Mouse (Mus musculus) liver, embryonic 13.5 days (tissue): ENCODE measurements around the gene Csrnp1. TPM values are rescaled to one million over a fixed set of nuclear protein-coding genes. Genes with fewer than 3 reads are reported as not detected.

Experiments used
- ATAC-seq: fragments of 200-750 bp; cut with Nextera tagmentation; 2 replicates; pipeline ENCODE4 v1.8.0; 2017; ENCODE audit warnings: low read depth, mild to moderate bottlenecking, moderate number of reproducible peaks, moderate library complexity
- DNase-seq: peaks from one replicate; pipeline ENCODE4 v3.0.0; 2022
- H3K27ac ChIP-seq: fragments of 300-500 bp; sonication (generic); 2 replicates; pipeline ENCODE4 v1.5.1; 2015; ENCODE audit warnings: moderate library complexity, mild to moderate bottlenecking, inconsistent platforms
- H3K27me3 ChIP-seq: fragments of 300-500 bp; sonication (generic); 2 replicates; pipeline ENCODE4 v1.6.1; 2015; ENCODE audit warnings: mild to moderate bottlenecking, inconsistent platforms
- H3K36me3 ChIP-seq: fragments of 300-500 bp; sonication (generic); 2 replicates; pipeline ENCODE4 v1.6.1; 2015; ENCODE audit warnings: mild to moderate bottlenecking, inconsistent platforms
- H3K4me1 ChIP-seq: fragments of 300-500 bp; sonication (generic); replicated peaks from 2 replicates; pipeline ENCODE4 v1.6.1; 2015; ENCODE audit warnings: inconsistent platforms
- H3K4me2 ChIP-seq: fragments of 300-500 bp; sonication (generic); 2 replicates; pipeline ENCODE4 v1.6.1; 2015; ENCODE audit warnings: inconsistent platforms, mild to moderate bottlenecking, moderate library complexity
- H3K4me3 ChIP-seq: fragments of 300-500 bp; sonication (generic); replicated peaks from 2 replicates; pipeline ENCODE4 v1.5.1; 2015; ENCODE audit warnings: mild to moderate bottlenecking, inconsistent platforms
- H3K9ac ChIP-seq: fragments of 300-500 bp; sonication (generic); 2 replicates; pipeline ENCODE4 v1.6.1; 2015; ENCODE audit warnings: mild to moderate bottlenecking, inconsistent platforms
- H3K9me3 ChIP-seq: fragments of 300-500 bp; sonication (generic); replicated peaks from 2 replicates; pipeline ENCODE4 v1.6.1; 2016; ENCODE audit warnings: inconsistent platforms
- WGBS: fragments of 180-500 bp; shearing (Covaris S2); methylation state at CpG from one replicate; pipeline ENCODE4 v1.1.7; 2015; ENCODE audit not compliant: insufficient replicate concordance; 5-methylcytosine and 5-hydroxymethylcytosine counted together
- polyA plus RNA-seq: library from polyadenylated mRNA; unstranded; fragments of >200 nt; fragmentation: Nextera tagmentation; extraction: Ambion mirVana; gene quantifications from 2 replicates; pipeline ENCODE4 v1.2.1, GENCODE M21; 2015

Gene Csrnp1
- polyA plus RNA-seq, 1 experiment from 2014 or later: 1.3 TPM

DNA sequence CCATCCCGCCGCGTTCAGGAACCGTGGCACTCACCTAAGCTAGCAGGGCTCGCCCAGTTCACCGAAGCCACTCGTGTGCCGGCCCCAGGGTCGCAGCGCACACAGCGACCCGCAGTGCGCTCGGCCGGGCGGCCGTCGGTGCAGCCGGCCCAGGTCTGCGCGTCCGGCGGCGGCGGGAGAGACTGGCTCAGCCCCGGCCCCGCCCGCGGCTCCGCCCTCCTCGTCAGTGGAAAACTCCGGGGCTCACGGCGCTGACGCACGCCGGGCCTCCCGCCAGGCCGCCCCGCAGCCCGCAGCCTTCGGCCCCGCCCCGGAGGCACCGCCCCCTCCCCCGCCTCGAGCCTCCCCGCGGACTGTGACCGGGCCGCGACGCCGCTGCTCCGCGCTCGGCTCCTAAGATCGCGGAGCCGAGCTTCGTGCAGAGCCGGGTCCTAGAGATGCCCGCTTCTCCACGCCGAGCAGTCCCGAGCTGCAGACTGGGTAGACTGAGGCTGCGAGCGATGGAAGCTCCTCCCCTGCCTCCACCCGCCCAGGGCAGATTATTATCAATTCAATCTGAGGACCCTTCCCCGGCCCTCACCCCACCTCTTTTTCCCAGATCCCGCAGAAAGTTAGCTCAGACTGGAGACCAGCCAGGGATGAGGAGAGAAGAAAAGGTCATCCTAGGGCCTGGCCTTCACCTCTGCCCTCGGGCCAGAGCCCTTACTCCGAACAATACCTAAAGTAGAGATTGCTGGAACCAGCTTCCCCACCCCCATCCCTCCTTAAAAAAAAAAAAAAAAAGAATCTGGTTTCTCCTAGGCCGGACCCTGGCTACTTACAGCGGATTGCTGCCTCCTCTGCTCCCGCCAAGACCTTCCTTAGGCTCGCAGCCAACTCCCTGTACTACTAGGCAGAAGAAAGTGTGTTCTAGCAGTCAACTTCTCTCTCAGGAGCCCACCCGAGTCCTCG is 598 bp downstream of the Csrnp1 start:
- H3K9me3 ChIP-seq: no peaks in the 10 kb centered on the region
- DNase-seq (peak; percentile 82), ATAC-seq (peak; percentile 82)
- H3K36me3 ChIP-seq: no peaks in the 10 kb centered on the region
- peak overlapping the region; percentile 73 for H3K9ac ChIP-seq
- WGBS: 2% methylated on average over 79 of the region's 79 CpGs
- H3K27me3 ChIP-seq: peaks cover 42% of the 10 kb centered on the region
- H3K4me2 ChIP-seq: peak overlapping the region; percentile 91
- 0 out of 2 replicates have a peak overlapping the region, but pooled peaks have one; percentile 11 for H3K27ac ChIP-seq
- peak overlapping the region; percentile 68 for H3K4me3 ChIP-seq
- peaks cover 60% of the 10 kb centered on the region for H3K4me1 ChIP-seq

DNA sequence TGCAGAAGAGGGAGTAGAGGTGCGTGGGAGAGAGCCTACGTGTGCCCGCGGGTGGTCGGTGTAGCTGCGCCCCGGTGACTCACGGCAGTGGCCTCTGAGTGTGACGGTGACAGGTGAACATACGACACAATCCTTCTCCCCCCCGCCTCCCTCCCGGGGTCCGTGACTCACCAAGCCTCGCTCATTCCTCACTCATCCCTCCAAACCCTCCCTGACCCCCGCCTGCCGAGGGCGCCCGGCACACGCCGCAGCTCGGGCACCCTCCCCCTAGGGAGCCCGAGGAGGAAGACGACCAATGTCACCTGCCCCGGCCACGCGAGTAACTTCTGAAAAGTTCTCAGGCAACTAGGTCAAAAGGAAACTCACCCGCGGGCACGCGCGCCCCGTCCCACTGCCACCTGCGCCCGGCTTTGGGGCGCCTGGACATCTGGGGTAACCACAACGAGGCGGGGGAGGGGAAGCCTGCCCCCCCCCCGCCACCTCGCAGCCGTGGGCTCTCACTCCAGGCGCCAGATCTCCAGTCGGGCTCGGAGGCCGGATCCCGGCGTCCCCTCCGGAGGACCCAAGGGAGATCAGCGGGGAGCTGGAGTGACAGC is 1.4 kb downstream of the Csrnp1 start:
- Histone ChIP-seq H3K36me3 (no peaks in the 10 kb centered on the region), H3K4me2 (peak overlapping the region; percentile 91), H3K9ac (peak overlapping the region; percentile 73), H3K27me3 (peaks cover 42% of the 10 kb centered on the region), H3K4me3 (peak overlapping the region; percentile 68), H3K9me3 (no peaks in the 10 kb centered on the region), H3K4me1 (peaks cover 68% of the 10 kb centered on the region), H3K27ac (0 out of 2 replicates have a peak overlapping the region, but pooled peaks have one; percentile 43)
- peak; percentile 34 for DNase-seq
- under 1% methylated on average over 48 of the region's 48 CpGs for WGBS
- 0 out of 2 replicates have a peak, but pooled peaks have one; percentile 1 for ATAC-seq

DNA sequence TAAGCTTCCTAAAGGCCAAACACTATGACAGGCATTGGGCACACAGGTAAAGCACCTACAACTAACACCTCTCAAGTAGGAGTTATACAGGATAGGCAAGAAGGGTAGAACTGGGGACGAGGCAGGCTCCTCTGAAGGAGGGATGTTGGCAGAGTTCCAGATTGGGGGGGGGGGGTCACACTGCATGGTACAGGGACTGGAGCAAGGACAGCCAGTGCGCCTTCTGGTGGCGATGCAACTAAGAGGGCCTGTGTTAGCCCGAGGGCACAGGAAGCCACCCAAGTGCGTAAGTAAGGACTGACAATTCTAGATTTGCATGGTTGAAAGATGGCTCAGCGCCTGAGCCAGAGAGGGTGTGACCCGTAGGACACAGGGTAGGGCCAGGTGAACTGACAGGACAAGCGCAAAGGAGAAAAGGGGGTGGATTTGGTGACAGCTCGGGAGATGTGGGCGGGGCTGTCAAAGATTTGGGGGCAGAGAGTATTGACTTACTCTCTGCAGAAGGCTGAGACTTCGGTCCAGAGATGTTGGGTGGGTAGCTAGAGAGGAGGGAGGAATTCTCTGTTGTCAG is 2.1 kb downstream of the Csrnp1 start:
- peaks cover 42% of the 10 kb centered on the region for H3K27me3 ChIP-seq
- peak overlapping the region; percentile 73 for H3K9ac ChIP-seq
- H3K4me1 ChIP-seq: peaks cover 76% of the 10 kb centered on the region
- peak; percentile 29 for ATAC-seq
- no peaks in the 10 kb centered on the region for H3K36me3 ChIP-seq
- peak; percentile 25 for DNase-seq
- peak overlapping the region; percentile 91 for H3K4me2 ChIP-seq
- H3K27ac ChIP-seq: peak overlapping the region; percentile 90
- H3K9me3 ChIP-seq: no peaks in the 10 kb centered on the region
- H3K4me3 ChIP-seq: peak overlapping the region; percentile 68
- WGBS: 2% methylated on average over 11 of the region's 11 CpGs

DNA sequence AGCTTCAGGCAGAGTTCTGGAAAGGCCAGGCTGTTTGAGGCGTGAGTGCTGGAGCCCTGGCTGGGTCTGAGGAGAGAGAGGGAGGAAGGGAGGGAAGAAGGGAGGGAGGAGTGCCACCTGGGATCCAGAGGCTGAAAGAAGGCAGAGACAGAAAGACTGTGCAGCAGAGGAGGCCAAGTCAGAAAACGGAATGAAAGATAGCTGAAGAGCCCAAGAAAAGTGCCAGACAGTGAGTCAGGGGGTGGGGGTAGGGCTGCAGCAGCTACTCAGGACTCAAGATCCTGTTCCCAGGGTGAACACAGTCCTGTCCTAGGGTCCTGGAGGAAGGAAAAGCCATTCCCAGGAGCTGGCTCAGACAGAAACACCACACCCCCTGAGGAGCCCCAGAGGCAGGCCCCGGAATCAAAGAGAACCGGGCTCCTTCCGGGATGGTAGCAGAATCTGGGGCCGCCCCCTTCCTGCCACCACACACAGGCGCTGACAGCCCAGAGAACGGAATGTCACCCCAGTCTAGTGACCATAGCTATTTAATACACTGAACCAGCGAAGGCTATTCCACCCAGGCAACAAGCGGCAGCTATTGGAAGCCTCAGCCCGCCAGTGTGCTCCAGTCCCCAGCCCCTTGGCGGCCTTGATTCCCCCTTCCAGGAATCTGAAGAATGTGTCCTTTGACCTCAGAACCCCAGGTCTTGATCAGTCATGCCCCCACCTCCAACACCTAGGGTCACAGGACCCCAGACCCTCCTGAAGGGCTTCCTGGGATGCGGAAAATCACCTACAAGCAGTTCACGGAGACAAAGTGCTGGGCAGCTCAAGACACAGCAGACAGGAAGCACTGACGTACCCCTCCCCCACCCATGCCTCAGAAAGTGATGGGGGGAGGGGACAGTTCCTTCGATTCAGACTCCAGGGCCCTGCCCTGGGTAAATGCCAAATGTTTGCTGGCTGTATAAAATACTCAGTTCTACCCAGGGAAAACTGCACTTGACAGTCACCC is 3.0 kb downstream of the Csrnp1 start:
- 3% methylated on average over 16 of the region's 16 CpGs for WGBS
- DNase-seq: peak; percentile 26
- peak overlapping the region; percentile 91 for H3K4me2 ChIP-seq
- peak overlapping the region; percentile 56; the same call in 1 of the 2 replicates for H3K9ac ChIP-seq
- peak; percentile 19; the same call in 1 of the 2 replicates for ATAC-seq
- H3K27ac ChIP-seq: peak overlapping the region; percentile 90
- H3K9me3 ChIP-seq: no peaks in the 10 kb centered on the region
- no peaks in the 10 kb centered on the region for H3K36me3 ChIP-seq
- H3K4me3 ChIP-seq: peak overlapping the region; percentile 68
- peaks cover 42% of the 10 kb centered on the region for H3K27me3 ChIP-seq
- H3K4me1 ChIP-seq: peaks cover 84% of the 10 kb centered on the region

DNA sequence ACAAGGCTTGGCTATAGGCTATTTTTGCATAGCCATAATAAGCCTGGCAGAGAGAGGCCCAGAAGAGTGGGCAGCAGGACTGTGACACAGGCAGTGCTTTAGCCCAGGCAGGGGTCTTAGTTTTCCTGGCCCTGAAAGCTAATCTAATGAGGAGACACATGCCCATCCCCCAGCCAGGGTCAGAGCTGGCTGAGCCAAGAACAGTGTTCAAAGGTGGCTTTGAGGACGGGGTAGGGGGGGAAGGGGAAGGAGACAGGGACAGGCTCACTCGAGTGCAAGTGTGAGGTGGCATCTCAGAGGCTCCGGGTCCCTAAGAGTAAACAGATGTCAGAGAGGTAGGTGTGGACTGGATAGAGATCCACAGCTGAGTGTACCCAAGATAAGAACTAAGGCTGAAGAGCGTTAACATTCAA is 3.7 kb downstream of the Csrnp1 start:
- WGBS: 6% methylated on average over 4 of the region's 4 CpGs
- Histone ChIP-seq H3K9ac (peak overlapping the region; percentile 56; the same call in 1 of the 2 replicates), H3K27me3 (peaks cover 39% of the 10 kb centered on the region), H3K4me2 (peak overlapping the region; percentile 91), H3K27ac (peak overlapping the region; percentile 90), H3K36me3 (no peaks in the 10 kb centered on the region), H3K4me3 (peak overlapping the region; percentile 68; the same call in 1 of the 2 replicates), H3K9me3 (no peaks in the 10 kb centered on the region), H3K4me1 (peaks cover 88% of the 10 kb centered on the region)
- ATAC-seq (no peak), DNase-seq (no peak)

DNA sequence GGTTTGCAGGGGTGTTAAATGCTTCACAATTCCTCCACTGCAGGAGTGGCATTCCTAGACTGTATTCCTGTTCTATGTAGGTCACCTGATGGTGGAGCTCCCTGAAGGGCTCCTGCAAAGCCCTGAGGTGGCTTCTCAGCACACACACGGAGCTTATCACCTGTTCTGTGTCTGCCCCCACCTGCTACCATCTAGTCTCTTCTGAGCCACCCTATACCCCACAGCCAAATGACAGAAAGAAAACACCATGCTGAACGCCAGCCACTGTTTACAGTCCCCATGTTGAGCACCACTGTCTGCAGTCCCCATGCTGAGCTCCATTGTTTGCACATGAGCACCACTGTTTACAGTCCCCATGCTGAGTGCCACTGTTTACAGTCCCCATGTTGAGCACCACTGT is 4.7 kb downstream of the Csrnp1 start:
- Histone ChIP-seq H3K9ac (no peak overlapping the region), H3K4me2 (no peak overlapping the region)
- no peak for ATAC-seq

DNA sequence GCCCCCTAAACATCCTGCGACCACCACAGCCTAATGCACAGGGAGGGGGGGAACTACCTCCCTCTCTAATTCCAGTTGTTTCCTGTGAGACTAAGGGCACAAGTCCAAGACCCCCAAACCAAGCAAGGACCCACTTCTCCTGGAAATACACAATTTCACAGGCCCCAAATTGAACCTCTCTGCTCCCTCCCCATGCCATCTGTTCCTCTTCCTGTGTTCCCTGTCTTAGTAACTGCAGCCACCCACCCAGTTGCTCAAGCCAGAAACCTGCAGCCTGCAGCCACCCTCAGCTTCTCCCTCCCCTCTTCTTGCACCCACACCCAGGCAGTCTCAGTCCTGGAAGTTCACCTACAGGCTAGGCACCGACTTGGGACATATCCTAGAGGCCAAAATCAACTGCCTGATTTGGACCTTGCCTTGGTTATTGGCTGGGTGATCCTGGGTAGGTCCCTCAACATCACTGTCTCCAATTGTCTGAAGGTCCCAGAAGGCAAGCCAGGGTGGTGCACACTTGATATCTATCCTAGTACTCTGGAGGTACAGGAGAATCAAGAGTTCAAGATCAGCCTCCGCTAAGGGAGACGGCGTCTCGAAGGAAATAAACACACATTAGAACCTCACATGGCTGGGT is 5.5 kb downstream of the Csrnp1 start:
- Histone ChIP-seq H3K27me3 (peaks cover 24% of the 10 kb centered on the region), H3K4me3 (no peak overlapping the region), H3K4me2 (no peak overlapping the region), H3K36me3 (peaks cover 4% of the 10 kb centered on the region; the same call in 1 of the 2 replicates), H3K9ac (no peak overlapping the region), H3K9me3 (no peaks in the 10 kb centered on the region), H3K4me1 (peaks cover 77% of the 10 kb centered on the region), H3K27ac (no peak overlapping the region; the same call in 1 of the 2 replicates)
- ATAC-seq (no peak), DNase-seq (no peak)
- 58% methylated on average over 6 of the region's 6 CpGs for WGBS

More for the DNA sequence above, 4.7 kb downstream of the Csrnp1 start:
- Histone ChIP-seq H3K27me3 (peaks cover 32% of the 10 kb centered on the region), H3K4me1 (peaks cover 85% of the 10 kb centered on the region), H3K36me3 (no peaks in the 10 kb centered on the region), H3K27ac (no peak overlapping the region), H3K9me3 (no peaks in the 10 kb centered on the region), H3K4me3 (no peak overlapping the region)
- DNase-seq: no peak
- WGBS: 36% methylated on average over 2 of the region's 2 CpGs

DNA sequence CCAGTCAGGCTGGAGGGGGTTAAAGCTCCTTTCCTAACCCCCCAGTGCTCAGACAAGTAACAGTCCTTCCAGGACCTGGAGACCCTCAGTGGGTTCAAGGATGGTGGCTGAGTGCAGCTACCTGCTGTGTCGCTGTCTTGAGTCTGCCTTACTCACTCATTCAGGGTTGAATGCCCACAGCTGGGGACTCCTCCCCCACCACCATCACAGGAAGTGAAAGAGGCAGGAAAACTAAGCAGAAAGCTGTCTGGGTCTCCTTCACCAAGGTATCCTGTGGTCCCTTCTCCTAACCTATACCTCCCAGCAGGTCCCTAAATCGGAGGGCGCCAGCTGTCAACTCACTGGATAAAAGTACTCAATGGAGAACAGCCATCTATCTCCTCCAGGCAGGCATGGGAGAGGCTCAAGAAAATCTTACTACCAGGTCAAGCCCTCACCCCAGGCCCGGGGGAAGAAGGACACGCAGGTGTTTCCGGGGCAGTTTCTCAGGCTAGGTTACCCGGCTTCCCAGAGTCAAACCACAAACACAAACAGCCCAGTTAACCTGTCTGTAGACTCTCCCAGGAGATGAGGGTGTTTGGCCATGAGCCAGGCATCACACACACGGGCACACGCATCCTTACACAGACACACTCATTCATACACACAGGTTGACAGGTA is 6.2 kb downstream of the Csrnp1 start:
- 25% methylated on average over 9 of the region's 9 CpGs for WGBS
- Histone ChIP-seq H3K4me1 (peaks cover 71% of the 10 kb centered on the region), H3K4me2 (peak overlapping the region; percentile 38)

DNA sequence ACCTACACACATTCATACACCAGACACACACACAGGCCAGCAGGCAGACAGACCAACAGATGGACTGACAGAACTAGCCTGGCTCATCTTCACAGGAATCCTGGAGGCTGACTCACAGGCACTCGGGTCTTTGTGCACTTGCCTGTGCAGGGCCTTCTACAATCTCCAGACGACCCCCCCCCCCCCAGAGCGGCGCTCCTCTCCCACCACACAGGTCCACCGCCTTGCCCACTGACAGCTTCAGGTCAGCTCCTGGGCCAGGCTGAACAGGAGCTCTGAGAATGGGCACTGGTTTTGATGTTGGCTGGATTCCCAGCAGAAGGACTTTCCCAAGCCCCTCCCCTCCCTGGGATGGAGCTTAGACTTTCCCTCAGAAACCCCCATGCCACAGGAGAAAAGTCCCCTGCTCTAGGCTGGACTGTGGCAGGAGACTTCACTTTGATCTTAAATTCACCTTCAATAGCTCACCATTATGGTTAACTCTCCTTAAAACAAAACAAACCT is 6.8 kb downstream of the Csrnp1 start:
- 29% methylated on average over 5 of the region's 5 CpGs for WGBS
- DNase-seq (no peak), ATAC-seq (no peak)
- H3K27me3 ChIP-seq: peaks cover 11% of the 10 kb centered on the region
- H3K27ac ChIP-seq: peak overlapping the region; percentile 32
- no peaks in the 10 kb centered on the region for H3K9me3 ChIP-seq
- peaks cover 17% of the 10 kb centered on the region for H3K36me3 ChIP-seq
- H3K4me3 ChIP-seq: peak overlapping the region; percentile 13; the same call in 1 of the 2 replicates
- peak overlapping the region; percentile 38 for H3K4me2 ChIP-seq
- H3K4me1 ChIP-seq: peaks cover 67% of the 10 kb centered on the region
- peak overlapping the region; percentile 26; the same call in 1 of the 2 replicates for H3K9ac ChIP-seq

More for the DNA sequence above, 6.2 kb downstream of the Csrnp1 start:
- no peak for ATAC-seq
- Histone ChIP-seq H3K27ac (no peak overlapping the region; the same call in 1 of the 2 replicates), H3K4me3 (peak overlapping the region; percentile 13; the same call in 1 of the 2 replicates), H3K36me3 (peaks cover 10% of the 10 kb centered on the region), H3K27me3 (peaks cover 17% of the 10 kb centered on the region), H3K9me3 (no peaks in the 10 kb centered on the region), H3K9ac (peak overlapping the region; percentile 26)
- DNase-seq: no peak
